Comparison of ENCODE assay signal across 10 mouse cellular contexts in the genomic region with DNA sequence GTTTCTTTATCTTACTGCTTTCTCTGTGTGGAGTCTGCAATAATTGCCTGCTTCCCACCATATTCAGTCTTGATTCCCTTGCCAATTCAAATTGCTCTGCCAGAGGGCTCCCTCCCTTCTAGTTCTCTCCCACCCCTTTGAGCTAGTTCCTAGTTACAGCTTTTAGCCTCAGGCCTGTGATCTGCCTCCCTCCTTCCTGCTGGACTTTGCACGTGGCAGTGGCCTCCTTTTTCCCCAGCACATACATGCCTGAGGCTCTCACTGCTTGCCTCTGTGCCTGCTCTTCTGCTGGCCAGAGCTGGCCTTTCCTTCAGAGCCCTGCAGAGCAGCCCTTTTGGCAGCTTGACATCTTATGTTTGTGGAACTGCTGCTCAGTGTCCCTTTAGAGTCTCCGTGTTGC. TPM values are rescaled to one million over a fixed set of nuclear protein-coding genes. Genes with fewer than 3 reads are reported as not detected.
DNase-seq lines count a peak whose midpoint lies in the region; ATAC-seq lines count a peak whose summit lies in the region.
"Had no signal": no experiment of that assay in that cellular context is flagged by ENCODE, and none has a peak within 500 bp of the region (broad histone marks: within the 10 kb centered on the region; RNA-seq: fewer than 3 reads in every experiment).

No protein-coding gene starts in this region.

- ATAC-seq in forebrain, embryonic 13.5 days, result peak; percentile 30; the same call in 1 of the 2 replicates
- no peak for ATAC-seq in forebrain, embryonic 12.5 days (ENCODE audit: low FRiP score)
- ATAC-seq in monocyte, adult 5-6 weeks (replicated peaks; ENCODE audit: insufficient number of reproducible peaks, low FRiP score, low TSS enrichment, poor library complexity, severe bottlenecking), result no peak

- H3K4me3 ChIP-seq in forebrain, embryonic 13.5 days, result no peak overlapping the region
- no peak overlapping the region for H3K4me3 ChIP-seq in forebrain, embryonic 12.5 days (replicated peaks)
- H3K4me3 ChIP-seq: myocyte had no signal

- 37% methylated on average over 2 of the region's 2 CpGs for whole genome bisulfite sequencing in forebrain, embryonic 13.5 days
- 61% methylated on average over 2 of the region's 2 CpGs for WGBS in forebrain, embryonic 12.5 days

- H3K27me3 ChIP-seq in forebrain, embryonic 13.5 days, result no peaks in the 10 kb centered on the region
- no peaks in the 10 kb centered on the region for H3K27me3 ChIP-seq in forebrain, embryonic 12.5 days

- no peaks in the 10 kb centered on the region; the same call in 1 of the 2 replicates for H3K36me3 ChIP-seq in forebrain, embryonic 13.5 days (ENCODE audit: poor library complexity, severe bottlenecking)
- H3K36me3 ChIP-seq in forebrain, embryonic 12.5 days (replicated peaks), result no peaks in the 10 kb centered on the region; the same call in none of the 2 replicates

- peaks cover 15% of the 10 kb centered on the region for H3K4me1 ChIP-seq in forebrain, embryonic 13.5 days
- H3K4me1 ChIP-seq in forebrain, embryonic 12.5 days, result peaks cover 3% of the 10 kb centered on the region; the same call in 1 of the 2 replicates

- intact Hi-C loops in left cerebral cortex, postnatal 4 days (cut with DNase I), result no loop called here
- intact Hi-C loops in left cerebral cortex, postnatal 14 days (cut with DNase I), result no loop called here
- intact Hi-C loops in left cerebral cortex, postnatal 25 days (cut with DNase I), result no loop called here

- 0 out of 2 replicates have a peak overlapping the region, but pooled peaks have one; percentile 40 for H3K27ac ChIP-seq in forebrain, embryonic 13.5 days
- no peak overlapping the region for H3K27ac ChIP-seq in forebrain, embryonic 12.5 days

- no peaks in the 10 kb centered on the region for H3K9me3 ChIP-seq in forebrain, embryonic 13.5 days (replicated peaks)
- H3K9me3 ChIP-seq in forebrain, embryonic 12.5 days, result no peaks in the 10 kb centered on the region

- H3K4me2 ChIP-seq in forebrain, embryonic 13.5 days, result no peak overlapping the region
- H3K4me2 ChIP-seq in forebrain, embryonic 12.5 days, result no peak overlapping the region

- peak; percentile 41 for DNase-seq in left cerebral cortex, postnatal 4 days
- DNase-seq in left cerebral cortex, postnatal 14 days (ENCODE audit: low spot score in 2 of 2), result no peak
- peak; percentile 69 for DNase-seq in brain, adult 2 months (ENCODE audit: low read depth, low spot score)
- peak; percentile 11 to 31 for DNase-seq in kidney, adult 8-10 months
- no peak for DNase-seq in left cerebral cortex, postnatal 25 days (ENCODE audit: low spot score in 2 of 2)
- DNase-seq: B cell, adult 2 months had no signal

- H3K9ac ChIP-seq in forebrain, embryonic 13.5 days, result no peak overlapping the region
- no peak overlapping the region for H3K9ac ChIP-seq in forebrain, embryonic 12.5 days

RNA-seq across cellular contexts. Expression of a gene that starts 38.1 kb away (rescaled TPM):
- polyA plus RNA-seq in forebrain, embryonic 13.5 days (2015; fragmentation: Nextera tagmentation; extraction: Ambion mirVana), result 12.0 and 15.2 TPM in 2 replicates
- polyA plus RNA-seq in forebrain, embryonic 12.5 days (2016; fragmentation: Nextera tagmentation; extraction: Ambion mirVana), result 12.3 and 17.3 TPM in 2 replicates
- 10 to 100 TPM; 30.4 to 36.7 TPM for total RNA-seq in left cerebral cortex, postnatal 4 days (2021)
- 10 to 100 TPM; 41.5 to 46.8 TPM for total RNA-seq in left cerebral cortex, postnatal 14 days (2021)
- 13.0 to 27.4 TPM (median 17.6 TPM) in 3 replicates for total RNA-seq in monocyte, adult 5-6 weeks (2017)
- total RNA-seq in left cerebral cortex, postnatal 25 days (2021), result 10 to 100 TPM; 41.1 to 44.6 TPM

RNA-seq across cellular contexts. Expression of a gene that starts 38.2 kb away (rescaled TPM):
- 98.5 and 101 TPM in 2 replicates for polyA plus RNA-seq in forebrain, embryonic 13.5 days (2015; fragmentation: Nextera tagmentation; extraction: Ambion mirVana)
- polyA plus RNA-seq in forebrain, embryonic 12.5 days (2016; fragmentation: Nextera tagmentation; extraction: Ambion mirVana), result 97.7 and 104 TPM in 2 replicates
- total RNA-seq in left cerebral cortex, postnatal 4 days (2021), result 10 to 100 TPM; 77.3 to 83.7 TPM
- total RNA-seq in left cerebral cortex, postnatal 14 days (2021), result 10 to 100 TPM; 58.7 to 60.6 TPM
- total RNA-seq in monocyte, adult 5-6 weeks (2017), result 17.2 to 32.8 TPM (median 25.8 TPM) in 3 replicates
- total RNA-seq in left cerebral cortex, postnatal 25 days (2021), result 10 to 100 TPM; 53.6 to 55.4 TPM

Comparison
In these comparisons a context has a peak if more than half of its experiments do, and no peak if none do; other contexts are left out.
1. DNase-seq: peak in left cerebral cortex, postnatal 4 days (single experiment), brain, adult 2 months (single experiment) and kidney, adult 8-10 months (2 of 2); none in left cerebral cortex, postnatal 14 days (0 of 2) and left cerebral cortex, postnatal 25 days (0 of 2).